In the genomic region with DNA sequence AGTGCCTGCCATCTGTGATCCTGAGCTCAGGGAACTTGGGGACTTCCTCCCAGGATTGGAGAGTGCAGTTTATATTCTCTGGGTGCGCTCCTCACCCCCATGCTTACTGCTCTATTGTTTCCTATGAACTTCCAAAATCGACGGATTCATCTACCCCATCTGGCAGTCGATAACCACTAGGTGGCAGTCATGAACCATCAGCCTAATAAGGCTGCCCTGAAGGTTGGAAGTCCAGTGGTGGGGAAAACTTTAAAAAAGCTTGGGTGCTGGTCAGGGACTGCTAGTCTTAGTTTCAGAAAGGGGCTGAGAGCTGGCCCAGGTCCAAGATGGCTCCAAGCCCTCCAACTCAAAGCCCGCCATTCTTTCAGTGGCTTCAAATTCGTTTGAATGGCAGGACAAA, we compare ENCODE assay signal across 8 mouse cellular contexts. TPM values are rescaled to one million over a fixed set of nuclear protein-coding genes. Genes with fewer than 3 reads are reported as not detected.
DNase-seq lines count a peak whose midpoint lies in the region; ATAC-seq and TF ChIP-seq lines count a peak whose summit lies in the region.

No protein-coding gene starts in this region.

- WGBS in forebrain, embryonic 10.5 days = 10% methylated on average over 6 of the region's 6 CpGs
- 10% methylated on average over 6 of the region's 6 CpGs for WGBS in hindbrain, embryonic 16.5 days
- 13% methylated on average over 6 of the region's 6 CpGs for WGBS in midbrain, embryonic 12.5 days
- WGBS in spleen, adult 2 months = 20% methylated on average over 6 of the region's 6 CpGs

- peak; percentile 59; the same call in 1 of the 2 replicates for TF ChIP-seq CTCF in spleen, adult 2 months (IDR thresholded peaks at IDR 0.05; ENCODE audit: extremely low read depth, insufficient read depth, insufficient read length, insufficient replicate concordance)

- no peaks in the 10 kb centered on the region for H3K4me1 ChIP-seq in forebrain, embryonic 10.5 days
- no peaks in the 10 kb centered on the region for H3K4me1 ChIP-seq in hindbrain, embryonic 16.5 days (ENCODE audit: control insufficient read depth, insufficient read depth, low read depth, low read length)
- no peaks in the 10 kb centered on the region for H3K4me1 ChIP-seq in midbrain, embryonic 12.5 days
- no peaks in the 10 kb centered on the region for H3K4me1 ChIP-seq in spleen, adult 2 months (ENCODE audit: control insufficient read depth, insufficient read depth, insufficient read length)

- H3K36me3 ChIP-seq in forebrain, embryonic 10.5 days (replicated peaks) = no peaks in the 10 kb centered on the region
- no peaks in the 10 kb centered on the region for H3K36me3 ChIP-seq in hindbrain, embryonic 16.5 days (ENCODE audit: control insufficient read depth, insufficient read depth, low read length)
- no peaks in the 10 kb centered on the region for H3K36me3 ChIP-seq in midbrain, embryonic 12.5 days
- H3K36me3 ChIP-seq in spleen, adult 2 months (ENCODE audit: control insufficient read depth, insufficient read depth, low read length) = no peaks in the 10 kb centered on the region

- TF ChIP-seq POLR2A in spleen, adult 2 months (IDR thresholded peaks at IDR 0.05; ENCODE audit: low read depth, low read length) = no peak

- no peak overlapping the region for H3K9ac ChIP-seq in hindbrain, embryonic 16.5 days (ENCODE audit: low read depth, low read length)
- H3K9ac ChIP-seq in midbrain, embryonic 12.5 days (replicated peaks) = no peak overlapping the region

- peak; percentile 32 for DNase-seq in ovary, adult 18-20 months (ENCODE audit: low spot score)
- no peak for DNase-seq in ovary, postnatal 10 days (ENCODE audit: low spot score)
- peak; percentile 62 for DNase-seq in c-Kit-negative CD71-positive TER-119-positive erythroid progenitor cells, embryonic 14.5 days (ENCODE audit: low read depth, low spot score)
- DNase-seq in forebrain, embryonic 10.5 days (ENCODE audit: extremely low spot score, low spot score) = peak; percentile 76
- peak; percentile 46 to 80 for DNase-seq in left cerebral cortex, postnatal 14 days (ENCODE audit: low spot score in 2 of 2)
- DNase-seq in spleen, adult 2 months (ENCODE audit: low read depth in 1 of 2, low spot score in 2 of 2) = peak; percentile 26 to 46

- ATAC-seq in hindbrain, embryonic 16.5 days = peak; percentile 68
- ATAC-seq in midbrain, embryonic 12.5 days (ENCODE audit: low FRiP score, low read depth) = 0 out of 2 replicates have a peak, but pooled peaks have one; percentile 47

- intact Hi-C loops in left cerebral cortex, postnatal 14 days (cut with DNase I) = loop anchor here (1.0 to 5.0 kb wide), 2 partner anchors 156 to 313 kb away; no protein-coding TSS in a partner anchor

- H3K4me3 ChIP-seq in forebrain, embryonic 10.5 days = no peak overlapping the region
- H3K4me3 ChIP-seq in hindbrain, embryonic 16.5 days (ENCODE audit: low read length) = no peak overlapping the region
- no peak overlapping the region for H3K4me3 ChIP-seq in midbrain, embryonic 12.5 days
- no peak overlapping the region for H3K4me3 ChIP-seq in spleen, adult 2 months (ENCODE audit: extremely low read depth, insufficient read depth, insufficient read length)

- peaks cover 15% of the 10 kb centered on the region; the same call in 1 of the 2 replicates for H3K27me3 ChIP-seq in forebrain, embryonic 10.5 days (ENCODE audit: poor library complexity, severe bottlenecking)
- H3K27me3 ChIP-seq in hindbrain, embryonic 16.5 days (replicated peaks; ENCODE audit: control insufficient read depth, insufficient read depth, low read length) = no peaks in the 10 kb centered on the region
- H3K27me3 ChIP-seq in midbrain, embryonic 12.5 days = no peaks in the 10 kb centered on the region; the same call in 1 of the 2 replicates
- no peaks in the 10 kb centered on the region for H3K27me3 ChIP-seq in spleen, adult 2 months (ENCODE audit: control insufficient read depth, insufficient read depth, low read length)

- H3K9me3 ChIP-seq in forebrain, embryonic 10.5 days = no peaks in the 10 kb centered on the region
- no peaks in the 10 kb centered on the region for H3K9me3 ChIP-seq in hindbrain, embryonic 16.5 days (ENCODE audit: control insufficient read depth, low read length)
- no peaks in the 10 kb centered on the region for H3K9me3 ChIP-seq in midbrain, embryonic 12.5 days

- H3K4me2 ChIP-seq in hindbrain, embryonic 16.5 days (ENCODE audit: low read length) = no peak overlapping the region
- H3K4me2 ChIP-seq in midbrain, embryonic 12.5 days (replicated peaks) = no peak overlapping the region

- no peak overlapping the region for H3K27ac ChIP-seq in forebrain, embryonic 10.5 days
- no peak overlapping the region for H3K27ac ChIP-seq in hindbrain, embryonic 16.5 days (ENCODE audit: low read depth, low read length)
- no peak overlapping the region for H3K27ac ChIP-seq in midbrain, embryonic 12.5 days (replicated peaks)
- H3K27ac ChIP-seq in spleen, adult 2 months (ENCODE audit: insufficient read depth, low read length) = no peak overlapping the region

RNA-seq across cellular contexts. Expression of gene Isg20, which starts 11.1 kb away (rescaled TPM):
- 0.40 and 0.84 TPM in 2 replicates for polyA plus RNA-seq in forebrain, embryonic 10.5 days (2016; fragmentation: Nextera tagmentation; extraction: Ambion mirVana)
- 1.6 and 2.1 TPM in 2 replicates for polyA plus RNA-seq in hindbrain, embryonic 16.5 days (2015; fragmentation: Nextera tagmentation; extraction: Ambion mirVana)
- total RNA-seq in left cerebral cortex, postnatal 14 days (2021) = 1 to 10 TPM in 1 of 2 experiments, under 1 TPM in 1; 0.90 to 1.0 TPM
- polyA plus RNA-seq in midbrain, embryonic 12.5 days (2016; fragmentation: Nextera tagmentation; extraction: Ambion mirVana) = 0.36 and 0.45 TPM in 2 replicates
- 205 and 302 TPM in 2 replicates for polyA plus RNA-seq in spleen, adult 2 months (2012; rRNA removed)

RNA-seq across cellular contexts. Expression of gene Aen, which starts 28.6 kb away (rescaled TPM):
- 80.2 and 81.1 TPM in 2 replicates for polyA plus RNA-seq in forebrain, embryonic 10.5 days (2016; fragmentation: Nextera tagmentation; extraction: Ambion mirVana)
- polyA plus RNA-seq in hindbrain, embryonic 16.5 days (2015; fragmentation: Nextera tagmentation; extraction: Ambion mirVana) = 57.7 and 65.3 TPM in 2 replicates
- 10 to 100 TPM; 22.3 to 24.0 TPM for total RNA-seq in left cerebral cortex, postnatal 14 days (2021)
- 50.1 and 51.3 TPM in 2 replicates for polyA plus RNA-seq in midbrain, embryonic 12.5 days (2016; fragmentation: Nextera tagmentation; extraction: Ambion mirVana)
- polyA plus RNA-seq in spleen, adult 2 months (2012; rRNA removed) = 14.6 and 18.1 TPM in 2 replicates

Comparison
In these comparisons a context has a peak if more than half of its experiments do, and no peak if none do; other contexts are left out.
1. RNA of gene Isg20, which starts 11.1 kb away (polyA plus RNA-seq): 205 to 302 TPM in spleen, adult 2 months; 1.6 to 2.1 TPM in hindbrain, embryonic 16.5 days, 0.40 to 0.84 TPM in forebrain, embryonic 10.5 days and 0.36 to 0.45 TPM in midbrain, embryonic 12.5 days; every median in the first group is over 10 times any median in the second.